Mouse (Mus musculus): Measurements from ENCODE around the gene Lmntd1. TPM values are rescaled to one million over a fixed set of nuclear protein-coding genes. Genes with fewer than 3 reads are reported as not detected.

The Lmntd1 gene
- total RNA-seq, 2 experiments from 2014 or later = 0.10 TPM; not detected in 1

DNA sequence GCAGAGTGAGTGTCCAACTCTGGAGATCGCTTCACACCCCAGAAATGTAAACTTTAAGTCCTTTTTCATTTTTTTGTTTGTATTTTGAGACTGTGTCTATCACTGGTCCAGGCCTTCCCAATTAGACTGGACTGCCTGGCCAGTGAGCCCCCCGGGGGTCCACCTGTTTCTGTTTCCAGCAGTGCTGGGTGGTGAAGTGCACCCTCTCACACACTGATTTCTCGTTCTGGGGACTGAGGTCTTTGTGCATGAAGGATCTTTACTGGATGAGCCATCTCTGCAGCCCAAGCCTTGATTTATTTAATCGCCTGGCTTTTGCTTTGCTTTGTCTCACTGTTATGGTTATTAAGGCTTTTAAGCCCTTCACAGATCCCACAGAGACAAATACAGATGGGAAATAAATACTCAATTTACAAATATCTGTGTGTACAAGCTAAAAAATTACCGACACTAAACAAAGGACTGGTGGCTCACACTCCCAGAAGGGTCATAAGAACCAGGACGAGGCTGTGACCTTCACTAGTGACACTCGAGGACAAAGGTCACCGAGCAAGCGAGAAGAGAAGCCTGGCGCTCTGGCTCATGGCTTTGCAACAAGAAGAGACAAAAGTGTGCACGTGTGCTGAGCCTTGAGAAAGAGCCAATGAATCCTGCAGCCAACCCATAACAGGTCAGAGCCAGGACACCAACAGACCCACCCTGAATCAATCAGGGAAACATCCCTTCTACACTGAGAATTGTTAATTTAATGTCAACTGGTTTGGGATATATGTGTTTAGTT is 75.1 kb downstream of the Lmntd1 start:
- no peak for TF ChIP-seq CTCF (IDR thresholded peaks at IDR 0.05)
- intact Hi-C loops (cut with DNase I) = no loop called here
- no peak overlapping the region for H3K4me3 ChIP-seq
- no peak for DNase-seq
- H3K27ac ChIP-seq = no peak overlapping the region

DNA sequence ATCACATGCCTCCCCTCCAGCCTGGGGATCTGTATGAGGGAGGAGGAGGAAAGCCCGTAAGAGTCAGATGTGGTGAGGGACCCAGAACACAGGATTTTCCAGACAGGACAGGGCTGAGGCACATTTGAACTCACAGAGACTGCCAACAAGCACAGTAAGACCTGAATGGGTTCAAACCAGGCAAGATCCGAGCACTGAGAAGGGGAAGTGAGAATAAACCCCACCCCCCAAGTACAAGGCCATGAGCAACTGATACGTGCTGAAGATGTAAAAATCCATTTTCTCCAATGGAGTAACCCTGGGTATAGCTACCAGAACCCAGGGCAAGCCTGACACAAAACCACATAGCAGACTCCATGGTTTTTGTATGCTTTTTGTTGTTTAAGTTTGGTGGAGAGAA is 83.7 kb downstream of the Lmntd1 start:
- H3K4me3 ChIP-seq = no peak overlapping the region
- no peak for DNase-seq
- intact Hi-C loops (cut with DNase I) = no loop called here
- H3K27ac ChIP-seq = no peak overlapping the region
- TF ChIP-seq CTCF (IDR thresholded peaks at IDR 0.05) = no peak

DNA sequence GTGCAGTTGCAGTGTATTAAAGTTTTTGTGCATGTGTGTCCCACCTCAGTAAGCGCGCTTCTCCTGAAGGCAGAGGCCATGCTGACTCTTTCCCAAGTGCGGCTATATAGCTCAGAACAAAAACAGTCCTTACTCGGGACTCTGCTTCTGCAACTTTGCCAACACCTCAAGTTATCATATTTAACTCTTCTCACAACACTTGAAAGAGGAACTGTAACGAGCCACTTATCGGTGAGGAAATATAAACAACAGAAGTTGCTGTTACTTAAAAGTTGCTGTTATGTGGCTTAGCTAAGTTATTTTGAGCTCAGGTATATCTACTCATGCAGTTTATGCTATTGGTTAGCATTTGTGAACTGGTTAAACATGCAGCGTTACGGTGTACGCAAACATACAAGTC is 90.8 kb downstream of the Lmntd1 start:
- no peak for TF ChIP-seq CTCF (IDR thresholded peaks at IDR 0.05)
- Histone ChIP-seq H3K4me3 (no peak overlapping the region), H3K27ac (no peak overlapping the region)
- intact Hi-C loops (cut with DNase I) = no loop called here
- DNase-seq = no peak

DNA sequence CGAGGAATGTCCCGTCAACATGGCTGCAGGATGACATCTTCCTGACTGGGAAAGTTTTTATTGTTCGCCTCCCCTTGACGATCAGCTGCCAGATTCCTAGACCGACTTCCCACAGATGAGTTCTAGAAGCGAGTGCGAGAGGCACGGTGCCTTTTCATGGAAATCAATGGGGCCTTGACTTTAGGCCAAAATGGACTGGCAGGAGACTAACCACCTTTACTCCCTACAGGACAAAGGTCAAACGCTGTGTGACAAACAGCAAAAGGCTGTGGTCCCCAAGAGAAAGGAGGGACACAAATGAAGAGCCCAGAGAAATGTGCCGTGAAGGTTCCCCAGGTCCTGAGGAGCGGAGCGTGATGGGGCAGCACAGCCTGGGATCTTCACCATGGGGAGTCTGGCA is 91.5 kb downstream of the Lmntd1 start:
- H3K27ac ChIP-seq = no peak overlapping the region
- DNase-seq = no peak
- no peak overlapping the region for H3K4me3 ChIP-seq
- no peak for TF ChIP-seq CTCF (IDR thresholded peaks at IDR 0.05)
- intact Hi-C loops (cut with DNase I) = no loop called here

DNA sequence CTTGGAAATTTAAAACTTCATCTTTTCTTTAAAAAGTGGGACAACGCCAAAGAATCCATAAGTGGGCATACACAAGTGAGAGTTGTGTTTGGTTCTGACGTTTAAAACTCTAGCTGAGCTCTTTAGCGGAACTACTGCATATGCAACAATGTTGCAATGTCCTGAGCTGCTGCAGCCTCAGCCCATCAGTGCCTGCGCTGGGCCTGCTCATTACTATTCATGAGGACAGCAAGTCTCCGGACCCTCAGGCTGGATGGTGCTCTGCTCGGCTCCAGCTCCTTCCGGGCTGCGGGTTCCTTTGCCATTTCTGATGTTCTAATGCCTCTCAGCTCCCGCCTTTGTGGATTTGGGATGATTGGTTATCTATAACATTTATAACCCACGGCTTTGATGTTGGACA is 97.1 kb downstream of the Lmntd1 start:
- no peak for TF ChIP-seq CTCF (IDR thresholded peaks at IDR 0.05)
- intact Hi-C loops (cut with DNase I) = no loop called here
- Histone ChIP-seq H3K27ac (no peak overlapping the region), H3K4me3 (no peak overlapping the region)
- DNase-seq = no peak

DNA sequence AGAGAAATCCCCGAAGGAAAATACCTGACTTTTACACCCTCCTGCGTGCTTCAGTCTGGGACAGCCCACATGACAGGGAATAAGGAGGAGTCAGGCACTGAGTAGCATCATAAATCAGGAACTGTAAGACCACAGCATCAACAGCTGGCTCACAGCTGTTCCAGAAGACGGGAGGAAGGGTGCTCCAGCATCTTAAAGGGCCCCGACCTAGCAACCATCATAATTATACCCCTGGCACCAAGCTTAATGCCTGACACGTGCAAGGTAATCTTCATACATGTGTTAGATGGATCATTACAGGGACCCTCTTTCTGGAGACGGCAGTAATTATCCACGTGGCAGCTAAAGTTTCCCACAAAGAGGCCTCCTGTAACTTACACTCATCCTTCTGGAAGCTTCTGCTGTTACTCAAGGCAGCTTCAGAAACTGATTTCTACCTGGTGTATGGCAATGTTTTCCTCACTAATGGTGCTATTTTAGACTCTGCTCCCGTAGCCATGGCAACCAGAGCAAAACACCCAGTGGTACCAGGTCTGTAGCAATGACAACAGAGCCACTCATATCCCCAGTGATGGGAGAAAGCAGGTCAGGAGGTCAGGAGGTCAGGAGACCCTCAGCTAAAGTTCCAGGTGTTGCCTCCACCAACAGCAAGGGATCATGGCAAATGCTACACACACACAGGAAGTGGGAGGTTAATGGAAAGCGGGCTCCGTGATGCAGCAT is 98.1 kb downstream of the Lmntd1 start:
- Histone ChIP-seq H3K27ac (no peak overlapping the region), H3K4me3 (no peak overlapping the region)
- DNase-seq = no peak
- intact Hi-C loops (cut with DNase I) = no loop called here
- no peak for TF ChIP-seq CTCF (IDR thresholded peaks at IDR 0.05)

DNA sequence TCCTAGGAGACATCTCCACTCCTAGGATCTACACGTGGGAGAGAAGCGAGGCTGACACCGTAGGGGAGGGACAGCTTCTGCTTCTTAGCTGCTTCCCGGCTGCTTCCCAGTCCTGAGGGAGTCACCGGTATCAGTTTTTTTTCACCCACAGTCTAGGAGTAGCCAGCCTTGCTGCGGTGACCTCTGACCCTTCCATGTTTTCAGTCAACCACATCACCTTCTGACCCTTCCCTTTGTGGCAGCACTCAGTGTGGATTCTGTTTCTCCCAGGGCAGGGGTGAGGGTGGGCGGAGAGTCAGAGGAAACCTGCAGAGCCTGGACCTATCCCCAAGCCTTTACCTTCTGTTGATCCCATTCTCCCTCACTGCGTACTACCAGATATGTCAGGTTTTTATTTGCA is 102.9 kb downstream of the Lmntd1 start:
- no peak for TF ChIP-seq CTCF (IDR thresholded peaks at IDR 0.05)
- intact Hi-C loops (cut with DNase I) = no loop called here
- no peak for DNase-seq
- no peak overlapping the region for H3K27ac ChIP-seq
- no peak overlapping the region for H3K4me3 ChIP-seq

DNA sequence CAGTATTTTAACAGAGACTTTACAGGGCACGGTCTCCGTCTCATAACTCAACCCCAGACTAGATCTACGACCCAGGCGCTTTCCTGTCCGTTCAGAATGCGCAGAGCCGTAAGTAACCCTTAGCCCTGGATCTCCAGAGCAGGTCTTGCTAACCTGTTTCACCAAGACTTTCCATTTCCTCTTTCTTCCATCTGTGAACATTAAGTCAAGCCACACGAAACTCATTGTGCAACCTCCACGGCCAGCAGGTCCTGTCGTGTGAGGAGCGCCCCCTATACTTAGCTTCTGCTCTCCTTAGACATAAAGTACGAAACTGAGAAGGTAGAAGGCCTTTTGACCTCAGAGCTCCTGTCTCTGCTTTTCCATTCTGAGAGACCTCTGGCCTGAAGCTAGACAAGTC is 105.3 kb downstream of the Lmntd1 start:
- intact Hi-C loops (cut with DNase I) = no loop called here
- TF ChIP-seq CTCF (IDR thresholded peaks at IDR 0.05) = no peak
- DNase-seq = no peak

DNA sequence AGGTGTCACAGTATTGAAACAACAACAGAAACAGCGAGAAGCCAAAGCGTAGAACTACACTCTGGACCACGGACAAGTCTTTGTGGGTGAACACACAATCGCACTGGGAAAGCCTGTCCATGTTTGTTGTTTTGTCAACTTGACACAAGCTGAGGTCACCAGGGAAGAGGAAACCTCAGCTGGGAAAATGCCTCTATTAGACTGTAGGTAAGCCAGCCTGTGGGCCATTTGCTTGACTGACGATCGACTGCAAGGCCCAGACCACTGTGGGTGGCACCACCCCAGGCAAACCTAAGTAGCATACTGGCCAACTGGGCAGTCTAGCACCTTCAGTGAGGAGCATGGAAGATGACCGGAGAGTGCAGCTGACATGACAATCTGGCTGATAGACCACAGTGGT is 112.4 kb downstream of the Lmntd1 start:
- intact Hi-C loops (cut with DNase I) = no loop called here
- Histone ChIP-seq H3K27ac (no peak overlapping the region), H3K4me3 (no peak overlapping the region)
- no peak for TF ChIP-seq CTCF (IDR thresholded peaks at IDR 0.05)
- no peak for DNase-seq

More for the DNA sequence above, 105.3 kb downstream of the Lmntd1 start:
- no peak overlapping the region for H3K27ac ChIP-seq
- H3K4me3 ChIP-seq = no peak overlapping the region

DNA sequence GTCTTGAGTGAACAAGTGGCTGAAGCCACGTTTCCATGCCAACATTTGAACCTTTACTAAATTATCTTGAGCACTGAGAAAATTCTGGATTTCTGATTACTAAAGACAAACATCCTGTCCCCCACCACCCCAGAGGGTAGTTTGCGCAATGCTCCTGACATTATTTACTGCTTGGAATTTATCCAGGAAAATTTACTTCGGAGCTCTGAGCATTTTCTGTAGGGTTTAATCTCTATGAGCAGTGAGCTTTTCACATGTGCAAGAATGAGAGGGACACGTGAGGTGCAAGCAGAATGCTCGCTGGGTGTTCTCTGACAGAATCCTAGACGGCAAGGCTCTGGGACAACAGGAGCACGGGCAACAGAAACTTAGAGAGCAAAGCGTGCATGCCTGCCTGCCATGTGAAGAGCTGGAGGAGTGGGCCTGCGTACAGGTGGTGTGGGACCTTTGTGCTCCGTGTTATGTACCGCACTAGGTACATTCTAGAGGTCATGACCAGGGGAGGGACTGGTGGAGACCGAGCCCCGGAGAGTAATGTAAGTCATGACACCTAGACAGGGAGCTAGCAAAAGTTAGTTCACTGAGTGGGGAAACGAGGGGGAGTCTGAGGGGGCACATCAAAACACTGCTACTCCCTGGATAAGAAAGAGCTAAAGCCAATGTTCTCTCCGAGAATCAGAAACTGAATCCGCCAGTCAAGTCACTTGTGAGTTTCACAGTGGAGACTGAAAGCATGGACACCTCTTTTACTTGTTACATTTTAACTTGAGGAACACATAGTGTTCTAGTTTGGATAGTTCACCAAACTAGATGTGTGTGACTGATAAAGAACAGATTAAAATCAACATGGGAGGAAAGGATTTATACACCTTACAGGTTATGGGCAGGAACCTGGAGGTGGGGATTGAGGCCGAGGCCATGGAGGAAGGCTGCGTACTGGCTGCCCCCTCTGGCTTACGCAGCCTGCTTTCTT is 114.3 kb downstream of the Lmntd1 start:
- no peak overlapping the region for H3K4me3 ChIP-seq
- DNase-seq = no peak
- H3K27ac ChIP-seq = no peak overlapping the region
- TF ChIP-seq CTCF (IDR thresholded peaks at IDR 0.05) = no peak
- intact Hi-C loops (cut with DNase I) = no loop called here

DNA sequence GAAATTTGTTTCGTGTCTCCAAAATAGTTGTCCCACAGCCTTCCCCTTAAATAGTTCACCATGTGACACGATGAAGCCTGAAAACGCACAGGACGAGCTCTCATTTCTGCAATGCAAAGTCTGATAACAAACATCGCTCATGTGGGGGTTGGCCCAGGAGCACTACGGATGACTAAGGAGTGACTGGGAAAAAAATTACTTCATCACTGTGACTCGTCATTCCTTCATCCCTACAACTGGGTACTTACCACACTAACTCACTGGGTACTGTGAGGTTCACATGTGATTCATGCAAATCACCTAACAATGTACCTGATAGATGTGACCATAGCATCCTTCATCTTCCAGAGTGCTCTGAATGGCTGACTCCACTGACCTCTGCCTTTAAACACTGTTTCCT is 118.4 kb downstream of the Lmntd1 start:
- Histone ChIP-seq H3K27ac (no peak overlapping the region), H3K4me3 (no peak overlapping the region)
- DNase-seq = no peak
- intact Hi-C loops (cut with DNase I) = no loop called here
- no peak for TF ChIP-seq CTCF (IDR thresholded peaks at IDR 0.05)

DNA sequence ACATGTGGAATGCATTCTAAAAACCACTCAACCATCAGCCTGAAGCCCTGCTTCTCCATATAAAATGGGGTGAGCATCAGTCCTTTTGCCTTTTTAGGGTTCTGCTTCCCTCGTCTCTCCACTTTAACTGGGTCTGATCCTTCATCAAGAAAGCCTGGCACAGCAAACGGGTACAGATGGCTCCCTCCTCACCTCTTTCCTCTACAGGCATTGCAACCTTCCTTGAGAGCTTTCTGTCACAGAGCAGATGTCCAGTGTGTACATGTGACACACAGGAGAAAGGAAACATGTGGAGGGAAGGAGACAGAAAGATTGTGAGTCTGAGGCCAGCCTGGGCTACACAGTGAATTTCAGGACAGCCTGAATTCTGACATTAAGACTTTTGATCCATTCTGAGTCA is 125.9 kb downstream of the Lmntd1 start:
- intact Hi-C loops (cut with DNase I) = no loop called here
- no peak overlapping the region for H3K4me3 ChIP-seq
- TF ChIP-seq CTCF (IDR thresholded peaks at IDR 0.05) = no peak

More for the DNA sequence above, 125.9 kb downstream of the Lmntd1 start:
- H3K27ac ChIP-seq = no peak overlapping the region
- no peak for DNase-seq
